Mouse (Mus musculus): ENCODE measurements around the gene Zdhhc7.

DNA sequence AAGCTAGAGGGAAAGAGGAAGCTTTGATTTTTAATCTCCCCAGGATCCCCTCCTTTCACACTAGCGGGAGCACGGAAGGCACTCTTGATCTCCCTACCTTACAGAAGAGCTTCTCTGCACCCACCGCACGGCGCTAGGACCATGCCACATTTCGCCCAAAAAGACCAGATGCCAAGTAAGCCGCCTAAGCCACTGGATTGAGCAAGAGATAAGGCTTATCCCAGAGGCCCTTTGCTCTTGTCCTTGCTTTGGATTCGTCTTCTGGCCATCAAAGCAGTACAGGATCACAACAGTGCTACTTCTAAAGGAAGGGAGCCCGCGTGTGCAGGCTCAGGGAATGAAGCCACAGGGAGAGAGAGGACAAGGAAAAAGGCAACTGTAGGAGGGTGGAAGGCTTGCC is 6.5 kb downstream of the Zdhhc7 start:
- TF ChIP-seq POLR2A (IDR thresholded peaks at IDR 0.05; ENCODE audit: control insufficient read depth, extremely low read depth, insufficient read depth, low read length, poor library complexity) = no peak
- no peak for TF ChIP-seq CTCF (IDR thresholded peaks at IDR 0.05; ENCODE audit: borderline replicate concordance, control insufficient read depth, extremely low read depth, insufficient read depth, low read length, poor library complexity)

All from thymus, adult 2 months (tissue).